Mouse (Mus musculus) midbrain, embryonic 14.5 days (tissue): ENCODE results near the gene Ccr1l1. TPM values are rescaled to one million over a fixed set of nuclear protein-coding genes. Genes with fewer than 3 reads are reported as not detected.

Source experiments
- ATAC-seq: fragments of 200-750 bp; cut with Nextera tagmentation; 2 replicates; pipeline ENCODE4 v1.8.0; 2017; ENCODE audit warnings: moderate number of reproducible peaks, moderate library complexity; ENCODE audit not compliant: low FRiP score, low TSS enrichment
- DNase-seq: peaks from one replicate; pipeline ENCODE4 v3.0.0-alpha.2; 2015
- H3K27ac ChIP-seq: fragments of 300-500 bp; sonication (generic); replicated peaks from 2 replicates; pipeline ENCODE4 v1.5.1; 2014; ENCODE audit warnings: mild to moderate bottlenecking, low read depth, low read length, moderate library complexity
- H3K27me3 ChIP-seq: fragments of 300-500 bp; sonication (generic); 2 replicates; pipeline ENCODE4 v1.6.1; 2014; ENCODE audit warnings: low read length, control low read depth, mixed read lengths; ENCODE audit not compliant: control insufficient read depth, insufficient read depth
- H3K36me3 ChIP-seq: fragments of 300-500 bp; sonication (generic); 2 replicates; pipeline ENCODE4 v1.6.1; 2014; ENCODE audit warnings: low read length, control low read depth; ENCODE audit not compliant: control insufficient read depth, insufficient read depth
- H3K4me1 ChIP-seq: fragments of 300-500 bp; sonication (generic); 2 replicates; pipeline ENCODE4 v1.6.1; 2014; ENCODE audit warnings: mild to moderate bottlenecking, antibody characterized with exemption, low read length, control low read depth; ENCODE audit not compliant: control insufficient read depth, insufficient read depth
- H3K4me2 ChIP-seq: fragments of 300-500 bp; sonication (generic); 2 replicates; pipeline ENCODE4 v1.6.1; 2014; ENCODE audit warnings: mild to moderate bottlenecking, low read length, moderate library complexity
- H3K4me3 ChIP-seq: fragments of 300-500 bp; sonication (generic); replicated peaks from 2 replicates; pipeline ENCODE4 v1.5.1; 2014; ENCODE audit warnings: low read depth, low read length
- H3K9ac ChIP-seq: fragments of 300-500 bp; sonication (generic); replicated peaks from 2 replicates; pipeline ENCODE4 v1.6.1; 2014; ENCODE audit warnings: mild to moderate bottlenecking, low read length, moderate library complexity
- H3K9me3 ChIP-seq: fragments of 300-500 bp; sonication (generic); 2 replicates; pipeline ENCODE4 v1.6.1; 2016; ENCODE audit warnings: low read length, control low read depth, mixed read lengths; ENCODE audit not compliant: control insufficient read depth
- WGBS: fragments of 180-500 bp; shearing (Covaris S2); extraction: QIAGEN DNeasy Blood & Tissue Kit; methylation state at CpG from one replicate; pipeline ENCODE4 v1.1.7; 2014; 5-methylcytosine and 5-hydroxymethylcytosine counted together
- polyA plus RNA-seq: library from polyadenylated mRNA; unstranded; fragments of >200 nt; fragmentation: Nextera tagmentation; extraction: Ambion mirVana; gene quantifications from 2 replicates; pipeline ENCODE4 v1.2.1, GENCODE M21; 2014

Gene Ccr1l1
- polyA plus RNA-seq, 1 experiment from 2014 or later, result not detected

DNA sequence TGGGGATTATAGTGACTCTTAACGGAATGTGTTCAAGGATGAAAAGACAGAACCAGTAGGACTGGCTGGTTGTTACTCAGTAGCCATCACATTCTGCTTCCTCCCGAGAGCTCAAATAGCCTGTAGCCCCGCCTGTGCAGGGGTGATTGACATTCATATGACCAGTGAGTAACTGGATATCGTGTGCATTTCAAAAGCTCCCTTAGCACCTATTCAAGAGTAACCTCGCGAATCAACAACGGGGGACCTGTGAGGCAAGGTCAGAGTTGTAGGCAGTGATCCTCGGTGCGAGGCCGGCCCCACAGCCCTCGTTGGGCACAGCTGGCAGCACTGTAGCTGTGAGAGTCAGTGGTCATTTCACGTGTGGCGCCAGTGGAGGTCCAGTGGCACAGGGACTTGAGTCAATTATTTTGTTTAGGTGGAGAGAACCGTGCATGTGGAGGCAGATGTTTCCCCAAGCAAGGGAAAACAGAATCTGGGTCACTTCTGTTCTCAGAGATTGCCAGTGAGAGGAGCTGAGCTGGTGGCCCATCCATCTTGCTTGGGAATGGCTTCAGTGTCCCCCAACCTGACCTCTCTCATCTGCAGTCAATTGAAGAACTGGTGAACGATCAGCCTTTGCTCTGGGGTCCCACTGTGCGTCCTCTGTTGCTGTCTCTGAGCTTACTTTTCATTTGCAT is 50.8 kb downstream of the Ccr1l1 start:
- no peak overlapping the region for H3K27ac ChIP-seq
- H3K9me3 ChIP-seq, result peaks cover 3% of the 10 kb centered on the region; the same call in 1 of the 2 replicates
- no peak overlapping the region for H3K9ac ChIP-seq
- DNase-seq, result no peak
- no peak for ATAC-seq
- no peaks in the 10 kb centered on the region for H3K4me1 ChIP-seq
- H3K4me3 ChIP-seq, result no peak overlapping the region
- 63% methylated on average over 16 of the region's 16 CpGs for WGBS
- no peaks in the 10 kb centered on the region for H3K27me3 ChIP-seq
- H3K36me3 ChIP-seq, result no peaks in the 10 kb centered on the region
- no peak overlapping the region for H3K4me2 ChIP-seq

Other genes with a start within 250 kb of the Ccr1l1 start
- 0.11 TPM in 2 replicates for gene Cxcr6, start 171.9 kb downstream of the Ccr1l1 start, polyA plus RNA-seq
- 9.7 and 10.2 TPM in 2 replicates for gene Fyco1, start 126.5 kb downstream of the Ccr1l1 start, polyA plus RNA-seq
- 0.04 TPM in 1 of 2 replicates, not detected in the other for gene Xcr1, start 116.4 kb downstream of the Ccr1l1 start, polyA plus RNA-seq
- gene Ccr1, start 9.7 kb downstream of the Ccr1l1 start, polyA plus RNA-seq, result 1.7 TPM in 1 of 2 replicates, not detected in the other
- gene Ccr3, start 43.6 kb upstream of the Ccr1l1 start, polyA plus RNA-seq, result not detected in 2 replicates
- gene Ccr2, start 123.5 kb upstream of the Ccr1l1 start, polyA plus RNA-seq, result 0.54 TPM in 1 of 2 replicates, not detected in the other
- 0.39 and 1.3 TPM in 2 replicates for gene Ccr5, start 143.1 kb upstream of the Ccr1l1 start, polyA plus RNA-seq